Mouse (Mus musculus) ZHBTc4 (cell line): ENCODE results near the gene Fbxl8.
A peak's percentile ranks its signal among the peaks of the same experiment; 100 is the strongest.

Source experiments
- DNase-seq: peaks from one replicate; pipeline ENCODE4 v3.0.0-alpha.2; 2011; ENCODE audit warnings: low read depth, low spot score

Gene Fbxl8

GRCm38 (mm10) chr8:105257318-105258114, 6.9 kb upstream of the Fbxl8 start:
- DNase-seq: peak; percentile 43

- peak; percentile 76 for DNase-seq
Observed at GRCm38 (mm10) chr8:105258911-105259720, 5.3 kb upstream of the Fbxl8 start.

- peak; percentile 88 for DNase-seq
Observed at GRCm38 (mm10) chr8:105259721-105260320, 4.6 kb upstream of the Fbxl8 start.

- no peak for DNase-seq
Observed at GRCm38 (mm10) chr8:105260371-105261099, 3.9 kb upstream of the Fbxl8 start.

- DNase-seq: peak; percentile 46
Observed at GRCm38 (mm10) chr8:105261326-105261980, 3.0 kb upstream of the Fbxl8 start.

GRCm38 (mm10) chr8:105263244-105263912, 1.1 kb upstream of the Fbxl8 start:
- no peak for DNase-seq

GRCm38 (mm10) chr8:105265128-105265527, 680 bp downstream of the Fbxl8 start:
- DNase-seq: peak; percentile 65

- peak; percentile 67 for DNase-seq
Observed at GRCm38 (mm10) chr8:105266775-105267174, 2.3 kb downstream of the Fbxl8 start.

- peak; percentile 93 for DNase-seq
Observed at GRCm38 (mm10) chr8:105268342-105269074, 4.1 kb downstream of the Fbxl8 start.

GRCm38 (mm10) chr8:105269075-105269458, 4.6 kb downstream of the Fbxl8 start:
- DNase-seq: no peak

GRCm38 (mm10) chr8:105269461-105269947, 5.1 kb downstream of the Fbxl8 start, which contains the start of gene Hsf4:
Gene Hsf4 (plus strand): TSS chr8:105269801.
- DNase-seq: peak; percentile 60

- peak; percentile 41 for DNase-seq
Observed at GRCm38 (mm10) chr8:105270101-105270915, 5.9 kb downstream of the Fbxl8 start.

- peak; percentile 40 for DNase-seq
Observed at GRCm38 (mm10) chr8:105270916-105271186, 6.4 kb downstream of the Fbxl8 start.

- DNase-seq: no peak
Observed at GRCm38 (mm10) chr8:105275387-105275786, 10.9 kb downstream of the Fbxl8 start.

GRCm38 (mm10) chr8:105275840-105276239, 11.4 kb downstream of the Fbxl8 start, which contains the start of gene Nol3:
Gene Nol3 (plus strand): TSS chr8:105276140.
- no peak for DNase-seq

GRCm38 (mm10) chr8:105276292-105277120, 12.1 kb downstream of the Fbxl8 start:
- DNase-seq: peak; percentile 83

- DNase-seq: no peak
Observed at GRCm38 (mm10) chr8:105278911-105279334, 14.5 kb downstream of the Fbxl8 start.

GRCm38 (mm10) chr8:105280567-105280966, 16.1 kb downstream of the Fbxl8 start:
- no peak for DNase-seq
